Mouse (Mus musculus): ENCODE measurements around the gene Barhl1. TPM values are rescaled to one million over a fixed set of nuclear protein-coding genes. Genes with fewer than 3 reads are reported as not detected.

Gene Barhl1
- polyA plus RNA-seq, 1 experiment from 2014 or later: 9.2 TPM

DNA sequence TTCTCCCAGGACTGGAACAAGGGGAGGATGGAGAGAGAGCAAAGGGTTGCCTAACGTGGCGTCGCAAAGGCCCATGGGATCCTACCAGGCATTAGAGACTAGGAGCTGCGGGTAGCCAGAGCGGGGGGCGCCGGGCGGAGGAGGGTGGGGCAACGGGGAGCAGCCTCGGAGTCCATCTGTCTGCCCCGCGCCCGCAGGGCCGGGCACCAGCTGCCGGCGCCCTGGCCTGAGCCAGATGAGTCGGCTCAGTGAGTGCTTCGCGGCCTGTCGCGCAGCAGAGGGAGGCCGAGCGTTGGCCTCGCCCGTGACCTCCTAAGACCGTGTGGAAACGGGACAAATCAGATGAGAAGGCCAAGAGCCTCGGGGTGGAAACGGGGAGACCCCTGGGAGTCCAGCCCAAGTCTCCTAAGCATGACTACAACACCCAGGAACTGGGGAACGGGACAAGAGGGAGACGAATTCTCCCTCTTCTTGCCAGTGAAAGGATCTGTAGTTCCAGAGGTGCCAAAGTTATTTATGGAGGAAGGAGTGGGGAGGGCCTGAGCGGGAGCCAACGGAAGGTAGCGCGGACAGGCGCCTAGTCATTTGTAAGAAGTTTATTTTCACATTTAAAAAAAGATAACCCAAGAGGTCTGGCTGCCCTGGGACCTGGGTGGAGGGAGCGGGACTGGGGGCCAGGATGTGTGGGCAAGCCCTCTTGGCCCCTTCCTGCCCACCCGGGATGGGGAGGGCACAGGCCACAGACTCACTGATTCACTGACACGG is 7.9 kb downstream of the Barhl1 start:
- Histone ChIP-seq H3K4me3 (ENCODE audit: low read depth, low read length) (peak overlapping the region; percentile 15; the same call in 1 of the 2 replicates), H3K9me3 (ENCODE audit: control insufficient read depth, low read length) (no peaks in the 10 kb centered on the region), H3K36me3 (ENCODE audit: control insufficient read depth, insufficient read depth, low read length) (no peaks in the 10 kb centered on the region), H3K9ac (ENCODE audit: low read length) (peak overlapping the region; percentile 31; the same call in 1 of the 2 replicates), H3K4me1 (ENCODE audit: control insufficient read depth, insufficient read depth, low read length) (peaks cover 28% of the 10 kb centered on the region), H3K27ac (ENCODE audit: low read depth, low read length) (peak overlapping the region; percentile 44; the same call in 1 of the 2 replicates), H3K4me2 (ENCODE audit: low read depth) (peak overlapping the region; percentile 41), H3K27me3 (ENCODE audit: control insufficient read depth, insufficient read depth, low read length) (peaks cover 68% of the 10 kb centered on the region)
- peak; percentile 73 for DNase-seq (ENCODE audit: low spot score)
- peak; percentile 70 for ATAC-seq (ENCODE audit: insufficient read depth, low FRiP score, low TSS enrichment)
- under 1% methylated on average over 39 of the region's 39 CpGs for WGBS

DNA sequence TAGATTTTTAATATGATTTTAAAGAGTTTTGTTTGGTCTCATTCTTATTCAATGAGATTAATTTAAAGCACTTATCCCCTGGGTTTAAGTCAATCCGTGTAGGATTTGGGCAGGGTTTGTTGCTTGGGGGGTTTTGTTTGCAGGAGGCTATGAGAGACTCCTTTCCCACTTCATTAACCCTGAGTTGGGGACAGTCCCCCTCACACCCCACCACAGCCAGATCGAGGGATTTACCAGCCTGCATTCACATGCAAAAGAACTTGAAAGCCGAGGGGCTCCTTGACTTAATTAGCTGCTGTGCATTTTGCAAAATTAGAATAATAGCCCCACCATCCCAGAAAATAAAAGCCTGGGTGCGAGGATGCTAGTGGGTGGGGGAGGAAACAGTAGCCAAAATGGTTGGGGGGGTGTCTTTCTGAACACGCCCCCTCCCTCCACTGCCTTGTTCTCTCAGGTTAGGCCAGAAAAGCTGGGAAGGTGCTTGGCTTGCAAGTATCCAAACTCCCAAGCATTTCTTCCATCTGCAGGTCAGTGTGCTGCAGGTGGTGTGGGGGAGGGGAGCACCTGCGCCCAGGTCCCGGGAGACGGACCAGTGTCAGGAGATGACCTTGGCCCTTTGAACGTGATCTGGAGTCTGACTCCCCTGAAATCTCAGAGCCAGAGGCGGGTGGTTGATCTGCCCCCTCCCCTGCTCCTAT is 8.6 kb downstream of the Barhl1 start:
- 0 out of 2 replicates have a peak overlapping the region, but pooled peaks have one; percentile 10 for H3K4me3 ChIP-seq (ENCODE audit: low read depth, low read length)

DNA sequence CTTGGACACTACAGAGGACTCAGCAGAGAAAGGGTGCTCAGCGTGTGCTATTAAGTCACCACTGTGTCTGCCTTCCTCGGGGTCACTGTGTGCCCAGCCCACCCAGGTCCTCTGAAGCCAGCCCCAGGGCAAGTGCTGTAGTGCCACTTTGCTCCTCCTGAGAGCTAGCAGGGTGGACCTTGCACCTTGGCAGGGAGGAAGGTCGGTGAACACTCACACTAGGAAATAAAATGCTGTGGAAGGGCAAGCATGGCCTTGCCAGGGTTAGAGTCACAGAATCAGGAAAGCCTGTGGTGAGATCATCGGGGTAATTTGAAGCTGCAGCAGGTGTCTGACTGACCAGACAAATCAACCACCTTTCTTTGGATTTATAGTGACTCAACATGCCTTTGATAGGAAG is 10.9 kb downstream of the Barhl1 start:
- no peaks in the 10 kb centered on the region; the same call in 1 of the 2 replicates for H3K36me3 ChIP-seq (ENCODE audit: control insufficient read depth, insufficient read depth, low read length)
- H3K4me2 ChIP-seq (ENCODE audit: low read depth): no peak overlapping the region
- H3K27me3 ChIP-seq (ENCODE audit: control insufficient read depth, insufficient read depth, low read length): peaks cover 38% of the 10 kb centered on the region
- no peak for ATAC-seq (ENCODE audit: insufficient read depth, low FRiP score, low TSS enrichment)
- peaks cover 25% of the 10 kb centered on the region for H3K4me1 ChIP-seq (ENCODE audit: control insufficient read depth, insufficient read depth, low read length)
- H3K27ac ChIP-seq (ENCODE audit: low read depth, low read length): no peak overlapping the region
- no peak for DNase-seq (ENCODE audit: low spot score)
- H3K9ac ChIP-seq (ENCODE audit: low read length): no peak overlapping the region
- WGBS: 30% methylated on average over 4 of the region's 4 CpGs
- no peaks in the 10 kb centered on the region for H3K9me3 ChIP-seq (ENCODE audit: control insufficient read depth, low read length)
- H3K4me3 ChIP-seq (ENCODE audit: low read depth, low read length): no peak overlapping the region

More for the DNA sequence above, 8.6 kb downstream of the Barhl1 start:
- DNase-seq (ENCODE audit: low spot score) (no peak), ATAC-seq (ENCODE audit: insufficient read depth, low FRiP score, low TSS enrichment) (peak; percentile 10; the same call in 1 of the 2 replicates)
- Histone ChIP-seq H3K27me3 (ENCODE audit: control insufficient read depth, insufficient read depth, low read length) (peaks cover 60% of the 10 kb centered on the region), H3K27ac (ENCODE audit: low read depth, low read length) (peak overlapping the region; percentile 44; the same call in 1 of the 2 replicates), H3K36me3 (ENCODE audit: control insufficient read depth, insufficient read depth, low read length) (no peaks in the 10 kb centered on the region), H3K4me1 (ENCODE audit: control insufficient read depth, insufficient read depth, low read length) (peaks cover 28% of the 10 kb centered on the region), H3K4me2 (ENCODE audit: low read depth) (peak overlapping the region; percentile 41), H3K9ac (ENCODE audit: low read length) (peak overlapping the region; percentile 14; the same call in 1 of the 2 replicates), H3K9me3 (ENCODE audit: control insufficient read depth, low read length) (no peaks in the 10 kb centered on the region)
- WGBS: 3% methylated on average over 10 of the region's 10 CpGs

DNA sequence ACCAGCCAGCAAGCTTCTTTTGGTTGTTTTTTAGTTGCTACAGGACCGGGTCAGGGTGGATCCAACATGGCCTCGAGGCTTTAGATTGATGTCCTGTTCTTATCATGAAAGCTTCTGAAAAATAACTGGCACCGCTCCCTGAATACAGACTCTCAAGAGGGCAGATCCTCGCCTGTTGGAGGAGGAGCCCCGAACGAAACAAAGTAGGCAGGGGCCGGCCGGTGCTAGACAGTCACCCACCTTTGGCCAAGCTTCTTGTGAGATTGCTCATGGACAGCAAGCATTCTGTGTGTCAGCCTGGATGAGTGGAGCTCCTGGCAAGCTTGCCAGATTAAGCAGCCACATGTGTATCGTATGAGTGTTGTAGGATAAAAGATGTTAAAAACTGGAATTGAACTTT is 11.7 kb downstream of the Barhl1 start:
- Histone ChIP-seq H3K9ac (ENCODE audit: low read length) (no peak overlapping the region), H3K4me3 (ENCODE audit: low read depth, low read length) (no peak overlapping the region), H3K9me3 (ENCODE audit: control insufficient read depth, low read length) (no peaks in the 10 kb centered on the region), H3K4me2 (ENCODE audit: low read depth) (no peak overlapping the region), H3K4me1 (ENCODE audit: control insufficient read depth, insufficient read depth, low read length) (peaks cover 25% of the 10 kb centered on the region), H3K27me3 (ENCODE audit: control insufficient read depth, insufficient read depth, low read length) (peaks cover 30% of the 10 kb centered on the region), H3K27ac (ENCODE audit: low read depth, low read length) (no peak overlapping the region), H3K36me3 (ENCODE audit: control insufficient read depth, insufficient read depth, low read length) (no peaks in the 10 kb centered on the region; the same call in none of the 2 replicates)
- ATAC-seq (ENCODE audit: insufficient read depth, low FRiP score, low TSS enrichment) (no peak), DNase-seq (ENCODE audit: low spot score) (no peak)
- WGBS: 81% methylated on average over 9 of the region's 9 CpGs

DNA sequence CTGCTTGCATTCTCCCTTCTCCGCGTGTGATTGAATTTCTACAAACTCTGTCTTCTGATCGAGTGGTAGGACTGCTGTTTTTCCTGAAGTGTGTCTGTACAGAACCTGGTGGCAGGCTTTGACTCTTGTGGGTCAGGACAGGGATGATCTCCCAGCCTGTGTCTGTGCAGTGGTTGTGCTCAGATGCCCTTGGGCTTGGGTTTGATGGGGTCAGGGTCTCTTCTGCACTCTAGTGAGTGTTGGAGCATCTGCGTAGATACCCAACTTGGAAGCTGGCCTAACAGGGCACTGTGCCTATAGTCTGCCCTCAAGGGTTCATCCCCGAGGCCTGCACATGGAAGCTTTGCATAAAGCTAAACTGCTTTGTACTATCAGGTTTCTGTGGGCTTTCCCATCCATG is 12.6 kb downstream of the Barhl1 start:
- H3K9me3 ChIP-seq (ENCODE audit: control insufficient read depth, low read length): no peaks in the 10 kb centered on the region
- DNase-seq (ENCODE audit: low spot score) (no peak), ATAC-seq (ENCODE audit: insufficient read depth, low FRiP score, low TSS enrichment) (no peak)
- H3K27ac ChIP-seq (ENCODE audit: low read depth, low read length): no peak overlapping the region
- 88% methylated on average over 5 of the region's 5 CpGs for WGBS
- H3K9ac ChIP-seq (ENCODE audit: low read length): no peak overlapping the region; the same call in 1 of the 2 replicates
- no peaks in the 10 kb centered on the region; the same call in none of the 2 replicates for H3K36me3 ChIP-seq (ENCODE audit: control insufficient read depth, insufficient read depth, low read length)
- no peak overlapping the region for H3K4me2 ChIP-seq (ENCODE audit: low read depth)
- H3K27me3 ChIP-seq (ENCODE audit: control insufficient read depth, insufficient read depth, low read length): peaks cover 21% of the 10 kb centered on the region
- H3K4me1 ChIP-seq (ENCODE audit: control insufficient read depth, insufficient read depth, low read length): peaks cover 17% of the 10 kb centered on the region
- H3K4me3 ChIP-seq (ENCODE audit: low read depth, low read length): no peak overlapping the region

DNA sequence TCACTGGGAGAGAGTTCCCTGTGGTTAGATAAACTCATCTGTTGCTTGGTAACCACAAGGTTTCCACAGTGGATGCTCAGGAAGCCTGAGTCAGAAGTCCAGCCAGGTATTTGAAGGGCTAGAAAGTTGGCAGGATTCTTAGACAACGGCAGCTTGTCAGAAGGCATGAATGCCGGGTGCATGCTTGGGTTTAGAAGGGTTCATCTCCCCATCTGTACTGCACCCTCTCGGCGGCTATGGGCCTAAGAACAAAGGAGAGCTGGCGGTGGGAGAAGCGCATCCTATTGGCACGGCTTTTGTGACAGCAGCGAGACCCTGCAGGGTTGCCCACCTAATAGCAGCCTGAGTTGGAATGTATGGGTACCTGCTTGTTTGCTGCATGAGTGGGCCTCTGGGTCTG is 14.2 kb downstream of the Barhl1 start:
- DNase-seq (ENCODE audit: low spot score) (no peak), ATAC-seq (ENCODE audit: insufficient read depth, low FRiP score, low TSS enrichment) (no peak)
- no peak overlapping the region for H3K4me3 ChIP-seq (ENCODE audit: low read depth, low read length)
- H3K9me3 ChIP-seq (ENCODE audit: control insufficient read depth, low read length): no peaks in the 10 kb centered on the region
- no peaks in the 10 kb centered on the region; the same call in none of the 2 replicates for H3K36me3 ChIP-seq (ENCODE audit: control insufficient read depth, insufficient read depth, low read length)
- no peak overlapping the region for H3K27ac ChIP-seq (ENCODE audit: low read depth, low read length)
- WGBS: 89% methylated on average over 8 of the region's 8 CpGs
- H3K4me2 ChIP-seq (ENCODE audit: low read depth): no peak overlapping the region
- H3K27me3 ChIP-seq (ENCODE audit: control insufficient read depth, insufficient read depth, low read length): peaks cover 7% of the 10 kb centered on the region; the same call in 1 of the 2 replicates
- H3K9ac ChIP-seq (ENCODE audit: low read length): no peak overlapping the region
- peaks cover 2% of the 10 kb centered on the region; the same call in 1 of the 2 replicates for H3K4me1 ChIP-seq (ENCODE audit: control insufficient read depth, insufficient read depth, low read length)

DNA sequence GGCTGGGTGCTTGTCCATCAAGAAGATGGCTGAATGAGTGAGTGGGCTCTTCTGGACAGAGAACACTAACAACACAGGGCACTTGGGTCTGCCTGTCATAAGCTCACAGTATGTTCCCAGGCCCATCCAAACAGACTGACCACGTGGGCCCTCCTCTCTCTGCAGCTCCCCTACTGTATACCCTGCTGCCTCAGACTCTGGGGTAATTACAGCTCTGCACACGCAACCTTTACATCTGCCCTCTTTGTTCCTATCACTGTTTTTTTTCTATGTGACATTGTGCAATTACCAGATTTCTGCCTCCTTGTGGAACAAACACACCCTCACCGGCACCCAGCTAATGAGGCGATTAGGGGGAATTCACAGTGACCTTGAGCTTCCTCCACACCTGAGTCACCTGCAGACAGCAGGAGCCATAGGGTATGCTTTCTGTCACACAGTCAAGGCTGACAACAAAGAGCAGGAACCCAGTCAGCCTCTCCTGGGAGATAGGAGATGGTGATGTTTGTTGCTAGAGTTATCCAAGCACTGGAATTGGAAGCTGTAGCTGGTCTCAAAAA is 19.0 kb downstream of the Barhl1 start:
- no peaks in the 10 kb centered on the region for H3K27me3 ChIP-seq (ENCODE audit: control insufficient read depth, insufficient read depth, low read length)
- H3K9me3 ChIP-seq (ENCODE audit: control insufficient read depth, low read length): no peaks in the 10 kb centered on the region
- H3K4me2 ChIP-seq (ENCODE audit: low read depth): no peak overlapping the region
- H3K4me3 ChIP-seq (ENCODE audit: low read depth, low read length): no peak overlapping the region
- no peak for ATAC-seq (ENCODE audit: insufficient read depth, low FRiP score, low TSS enrichment)
- no peaks in the 10 kb centered on the region for H3K4me1 ChIP-seq (ENCODE audit: control insufficient read depth, insufficient read depth, low read length)
- H3K36me3 ChIP-seq (ENCODE audit: control insufficient read depth, insufficient read depth, low read length): peaks cover 2% of the 10 kb centered on the region; the same call in 1 of the 2 replicates
- no peak overlapping the region for H3K27ac ChIP-seq (ENCODE audit: low read depth, low read length)
- WGBS: 88% methylated on average over 4 of the region's 4 CpGs
- DNase-seq (ENCODE audit: low spot score): no peak
- H3K9ac ChIP-seq (ENCODE audit: low read length): no peak overlapping the region

DNA sequence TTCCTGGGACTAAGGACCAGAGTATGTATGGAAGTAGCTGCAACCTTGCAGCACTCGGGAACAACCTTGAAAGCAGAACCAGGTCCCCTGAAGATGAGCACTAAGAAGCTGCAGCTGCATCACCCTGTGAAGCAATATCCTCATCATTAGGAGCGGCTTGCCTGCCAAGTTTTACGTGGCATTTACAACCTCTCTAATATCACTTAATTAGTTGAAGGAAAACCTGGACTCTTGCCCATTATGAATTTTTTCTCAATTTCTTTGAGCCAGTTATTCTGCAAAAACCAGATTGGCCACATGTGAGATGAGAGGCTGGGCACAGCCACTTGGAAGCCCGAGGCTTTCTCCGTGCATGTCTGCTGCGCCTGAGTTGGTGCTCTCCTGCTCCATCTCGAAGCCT is 20.6 kb downstream of the Barhl1 start:
- H3K4me1 ChIP-seq (ENCODE audit: control insufficient read depth, insufficient read depth, low read length): no peaks in the 10 kb centered on the region
- no peak overlapping the region for H3K4me2 ChIP-seq (ENCODE audit: low read depth)
- no peaks in the 10 kb centered on the region for H3K9me3 ChIP-seq (ENCODE audit: control insufficient read depth, low read length)
- no peak overlapping the region for H3K4me3 ChIP-seq (ENCODE audit: low read depth, low read length)
- no peak for ATAC-seq (ENCODE audit: insufficient read depth, low FRiP score, low TSS enrichment)
- WGBS: 86% methylated on average over 7 of the region's 7 CpGs
- DNase-seq (ENCODE audit: low spot score): no peak
- H3K36me3 ChIP-seq (ENCODE audit: control insufficient read depth, insufficient read depth, low read length): peaks cover 2% of the 10 kb centered on the region; the same call in 1 of the 2 replicates
- no peaks in the 10 kb centered on the region for H3K27me3 ChIP-seq (ENCODE audit: control insufficient read depth, insufficient read depth, low read length)
- H3K27ac ChIP-seq (ENCODE audit: low read depth, low read length): no peak overlapping the region
- no peak overlapping the region for H3K9ac ChIP-seq (ENCODE audit: low read length)

Data from neural tube, embryonic 11.5 days (tissue).